Mouse (Mus musculus): ENCODE results near the gene Ankrd61.

The Ankrd61 gene

DNA sequence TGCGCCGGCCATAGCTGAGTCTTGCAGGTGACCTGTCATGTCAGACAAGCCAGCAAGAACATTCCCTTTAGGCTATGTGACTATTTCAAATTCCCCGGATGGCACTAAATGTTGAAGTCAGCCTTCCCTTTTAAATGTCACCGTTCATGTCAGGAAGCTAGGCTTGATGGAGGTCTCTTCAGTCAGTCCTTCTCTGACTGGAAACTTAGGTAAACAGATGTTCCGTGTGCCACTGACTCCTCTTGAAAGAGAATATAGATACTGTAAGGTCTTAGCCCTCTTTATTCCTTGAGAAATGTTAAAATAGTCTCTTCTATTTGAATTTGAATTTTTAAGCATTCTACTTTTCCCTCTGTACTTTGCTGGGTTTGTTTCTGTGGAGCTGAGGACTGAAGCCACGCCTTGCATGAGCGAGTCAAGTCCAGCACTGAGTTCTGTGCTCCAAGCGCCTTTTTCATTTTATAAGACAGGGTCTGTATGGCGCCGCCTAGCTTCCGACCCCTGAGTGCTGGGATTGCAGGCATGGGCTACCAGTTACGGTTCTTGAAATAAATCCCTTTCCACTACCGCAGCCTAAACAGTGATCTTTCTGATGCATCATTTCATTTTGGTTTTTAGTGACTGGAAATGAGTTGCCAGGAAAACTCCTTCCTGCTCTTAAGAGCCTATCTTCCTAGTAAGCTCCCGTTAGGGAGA lies at the start of gene Ankrd61:
TSS of gene Ankrd61 (minus strand) at position 51 of the 696 bp plus-strand sequence.
- DNase-seq (ENCODE audit: low spot score): no peak

DNA sequence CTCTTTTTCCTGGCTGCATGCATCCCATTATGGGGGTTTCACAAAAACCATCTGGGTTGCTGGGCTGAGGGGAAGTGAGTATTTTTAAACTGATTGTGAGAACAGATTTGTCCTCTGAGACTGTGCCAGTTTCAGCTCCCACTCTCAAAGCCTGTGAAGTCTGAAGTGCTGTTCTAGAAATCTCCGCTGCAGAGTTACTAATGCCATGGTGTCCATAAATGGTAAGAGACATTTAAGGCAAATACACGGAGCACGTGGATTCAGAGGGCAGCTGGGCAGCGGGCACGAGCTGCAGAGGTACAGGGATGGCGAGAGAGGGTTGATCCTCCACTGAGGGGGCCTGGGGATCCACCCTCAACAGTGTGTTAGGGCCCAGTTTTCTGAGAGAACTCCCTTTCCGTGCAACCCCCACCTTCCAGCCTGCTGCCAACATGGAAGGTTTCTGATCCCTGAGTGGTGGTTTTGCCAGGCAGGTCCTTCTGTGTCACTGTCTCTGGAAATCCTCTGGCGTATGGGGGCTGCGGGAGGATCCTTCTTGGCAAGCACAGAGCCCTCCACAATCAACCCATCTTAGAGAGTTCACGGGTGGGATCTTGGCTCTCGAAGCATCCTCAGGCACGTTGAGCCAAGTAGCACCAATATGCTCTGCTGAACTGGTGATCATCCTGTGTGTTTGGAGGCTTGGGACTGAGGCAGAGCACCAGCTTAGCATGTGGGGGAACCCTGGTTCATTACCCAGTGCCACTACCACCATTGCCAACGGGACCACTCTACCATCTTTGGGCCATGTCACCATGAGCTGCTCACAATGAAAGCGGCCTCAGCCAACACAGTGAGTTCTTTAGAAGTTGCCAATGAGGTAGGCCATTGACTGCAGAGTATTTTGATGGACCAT lies 46.0 kb upstream of the Ankrd61 start:
- no peak for DNase-seq (ENCODE audit: low spot score)

DNA sequence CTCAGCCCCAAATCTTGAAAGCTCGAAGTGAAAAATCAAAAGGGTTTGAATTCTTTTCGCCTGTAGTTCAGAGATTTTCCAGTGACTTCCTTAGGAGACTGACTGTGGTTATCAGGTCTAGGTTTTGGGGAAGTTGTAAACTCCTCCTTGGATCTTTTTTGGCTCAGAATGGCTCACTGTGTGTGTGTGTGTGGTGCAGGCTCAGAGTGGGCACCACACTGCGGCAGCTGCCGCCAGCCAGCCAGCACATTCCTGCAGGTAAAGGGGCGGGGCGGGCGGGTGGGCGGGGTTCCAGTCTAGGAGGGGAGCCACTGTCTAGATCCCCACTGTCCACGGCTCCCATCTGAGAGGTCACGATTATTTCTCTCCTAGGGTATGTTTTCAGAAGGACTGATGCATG lies 44.1 kb upstream of the Ankrd61 start:
- DNase-seq (ENCODE audit: low spot score): no peak

DNA sequence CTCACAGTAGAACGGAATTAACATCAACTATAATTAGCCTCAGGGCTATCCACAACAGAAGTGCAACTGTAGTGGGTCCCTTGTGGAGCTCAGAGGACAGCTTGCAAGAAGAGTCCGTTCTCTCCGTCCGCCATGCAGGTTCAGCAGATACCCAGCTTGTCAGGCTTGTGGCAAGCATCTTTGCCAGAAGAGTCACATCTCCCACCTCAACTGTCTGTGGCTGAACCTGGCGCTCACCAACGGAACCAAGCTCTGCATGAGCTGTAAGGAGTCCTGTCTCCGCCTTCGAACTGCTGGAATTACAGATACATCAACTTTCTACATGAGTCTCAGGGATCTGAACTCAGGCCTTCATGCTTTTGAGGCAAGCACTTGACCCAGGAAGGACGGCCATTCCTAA lies 38.7 kb upstream of the Ankrd61 start:
- no peak for DNase-seq (ENCODE audit: low spot score)

DNA sequence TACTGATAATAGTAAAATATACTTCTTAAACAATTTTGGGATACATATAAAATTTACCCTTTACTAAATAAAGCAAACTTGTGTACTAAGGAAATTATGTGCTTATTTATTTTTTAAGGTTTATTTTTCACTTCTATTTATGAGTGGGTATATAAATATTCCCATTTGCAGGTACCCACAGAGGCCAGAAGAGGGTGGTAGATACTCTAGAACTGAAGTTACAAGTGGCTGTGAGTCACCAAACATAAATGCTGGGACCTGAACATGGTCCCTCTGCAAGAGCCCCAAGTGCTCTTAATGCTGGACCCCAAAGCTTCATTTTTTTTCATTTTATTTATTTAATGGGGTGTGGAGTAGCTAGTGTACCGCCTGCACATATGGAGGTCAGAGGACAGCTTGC lies 36.4 kb upstream of the Ankrd61 start:
- no peak for DNase-seq (ENCODE audit: low spot score)

DNA sequence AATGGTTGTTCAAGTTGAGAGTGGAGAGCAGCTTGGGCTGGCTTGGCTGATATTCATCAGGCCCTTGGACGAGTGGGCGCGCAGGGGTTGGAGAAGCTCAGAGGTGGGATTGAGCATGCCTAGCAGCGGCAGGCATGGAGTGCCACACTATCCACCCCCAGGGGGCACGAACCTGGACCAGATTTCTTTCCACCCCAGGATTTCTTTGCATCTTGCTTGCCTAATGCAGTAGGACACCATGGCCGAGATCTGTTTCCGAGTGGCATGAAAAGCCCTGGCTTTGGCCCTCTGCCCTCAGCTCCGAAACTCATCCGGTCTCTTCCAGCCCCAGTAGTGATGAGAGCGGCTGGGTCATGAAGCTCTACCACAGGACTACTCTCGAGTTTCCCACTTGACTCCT lies 35.9 kb upstream of the Ankrd61 start:
- no peak for DNase-seq (ENCODE audit: low spot score)

DNA sequence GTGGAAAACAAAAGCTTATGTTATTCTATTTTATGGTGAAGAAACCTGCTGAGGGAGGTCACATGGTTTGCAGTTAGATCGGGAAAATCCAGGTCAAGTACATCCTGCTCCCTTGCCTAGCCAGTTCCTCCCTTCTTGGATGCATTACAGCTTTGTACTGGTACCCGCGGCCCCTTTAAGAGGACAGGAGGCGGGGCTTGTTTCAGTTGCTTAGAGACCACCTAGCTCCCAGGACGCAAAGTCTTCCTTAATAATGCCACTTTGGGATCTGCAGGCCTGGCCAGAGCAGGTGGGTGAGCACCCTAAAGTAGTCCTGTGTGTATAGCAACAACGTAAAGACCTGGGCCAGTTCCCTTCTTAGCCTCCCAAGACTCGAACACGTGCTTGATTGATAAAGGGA lies 35.3 kb upstream of the Ankrd61 start, which contains the start of gene Rsph10b:
TSS of gene Rsph10b (plus strand) at position 205 of the 400 bp plus-strand sequence.
- DNase-seq (ENCODE audit: low spot score): peak; percentile 13

DNA sequence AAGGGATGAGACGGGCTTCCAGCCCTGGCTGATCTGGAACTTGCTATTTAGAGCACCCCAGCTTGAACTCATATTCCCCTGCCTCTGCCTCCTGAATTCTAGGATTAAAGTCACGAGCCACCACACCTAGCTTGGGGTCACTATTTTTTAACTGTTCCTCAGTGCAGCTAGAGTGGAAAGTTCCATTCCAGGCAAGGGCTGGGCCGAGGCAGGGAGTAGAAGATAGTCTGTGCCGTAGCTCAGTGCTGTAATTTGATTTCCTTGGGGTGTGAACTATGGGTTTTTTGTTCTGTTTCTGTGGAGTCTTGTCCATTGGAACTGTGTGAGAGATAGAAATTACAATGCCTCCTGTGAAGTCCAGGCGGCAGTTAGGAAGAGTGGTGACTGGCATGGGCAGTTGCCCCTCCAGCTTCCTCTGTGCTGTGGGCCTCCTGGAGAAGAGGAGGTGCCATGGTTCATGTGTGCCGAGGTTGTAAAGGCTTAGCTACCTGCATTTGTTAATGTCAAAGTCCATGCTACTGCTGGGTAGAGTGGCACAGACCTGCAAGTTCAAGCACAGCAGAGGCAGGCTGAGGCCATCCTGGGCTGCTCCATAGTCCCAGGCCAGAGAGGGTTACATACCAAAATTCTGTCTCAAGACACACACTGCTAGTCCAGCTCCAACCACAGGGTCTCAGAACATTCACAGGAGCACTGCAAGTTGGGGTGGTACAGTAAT lies 34.5 kb upstream of the Ankrd61 start:
- DNase-seq (ENCODE audit: low spot score): no peak

DNA sequence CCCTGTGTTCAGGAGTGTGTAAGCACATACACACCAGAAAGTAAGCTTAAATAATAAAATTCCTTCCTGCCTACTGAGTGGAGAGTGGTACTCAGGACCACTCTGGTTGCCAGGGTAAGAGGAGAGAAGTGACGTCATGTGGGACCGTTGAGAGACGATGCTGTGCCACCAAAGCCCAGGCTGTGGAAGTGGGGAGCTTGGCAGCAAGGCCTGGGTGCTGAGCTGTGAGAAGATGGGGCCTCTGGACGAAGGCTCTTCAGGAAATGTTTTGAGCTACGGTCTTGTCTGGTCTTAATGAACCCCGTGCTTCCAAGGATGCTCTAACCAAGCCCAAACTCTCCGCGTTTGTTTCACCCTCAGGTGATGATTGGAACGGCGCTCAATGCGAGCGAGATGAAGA lies 33.2 kb upstream of the Ankrd61 start:
- no peak for DNase-seq (ENCODE audit: low spot score)

DNA sequence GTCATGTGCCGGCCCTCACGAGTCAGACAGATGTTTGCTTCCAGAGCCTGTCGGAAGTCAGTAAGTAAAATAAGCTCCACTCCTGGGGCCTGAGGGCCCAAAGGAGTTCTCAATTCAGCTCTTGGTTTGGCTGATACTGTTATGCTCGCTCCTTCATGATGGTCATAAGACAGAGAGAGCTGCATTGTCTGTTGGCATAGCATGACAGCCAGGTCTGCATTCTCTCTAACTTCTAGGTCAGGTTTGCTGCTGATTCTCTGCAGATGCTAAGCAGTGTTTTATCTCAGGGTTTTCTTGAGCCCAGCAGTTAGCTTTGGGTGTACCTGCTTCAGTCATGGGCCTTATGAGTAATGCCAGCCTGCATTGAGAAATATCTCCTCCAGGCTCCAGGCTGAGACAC lies 31.8 kb upstream of the Ankrd61 start:
- no peak for DNase-seq (ENCODE audit: low spot score)

DNA sequence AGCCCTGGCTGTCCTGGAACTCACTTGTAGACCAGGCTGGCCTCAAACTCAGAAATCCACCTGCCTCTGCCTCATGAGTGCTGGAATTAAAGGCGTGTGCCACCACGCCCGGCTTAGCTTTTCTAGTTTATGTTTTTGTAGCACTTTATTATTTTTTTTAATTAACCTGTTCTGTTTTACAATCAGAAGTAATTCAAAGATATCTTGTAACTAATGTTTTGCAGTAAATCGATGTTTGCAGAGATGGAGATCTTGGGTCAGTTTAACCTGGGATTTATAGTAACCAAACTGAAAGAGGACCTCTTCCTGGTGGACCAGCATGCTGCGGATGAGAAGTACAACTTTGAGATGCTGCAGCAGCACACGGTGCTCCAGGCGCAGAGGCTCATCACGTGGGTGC lies 30.4 kb upstream of the Ankrd61 start, which contains the start of gene Gm42421:
TSS of gene Gm42421 (plus strand) at position 301 of the 400 bp plus-strand sequence.
- no peak for DNase-seq (ENCODE audit: low spot score)

DNA sequence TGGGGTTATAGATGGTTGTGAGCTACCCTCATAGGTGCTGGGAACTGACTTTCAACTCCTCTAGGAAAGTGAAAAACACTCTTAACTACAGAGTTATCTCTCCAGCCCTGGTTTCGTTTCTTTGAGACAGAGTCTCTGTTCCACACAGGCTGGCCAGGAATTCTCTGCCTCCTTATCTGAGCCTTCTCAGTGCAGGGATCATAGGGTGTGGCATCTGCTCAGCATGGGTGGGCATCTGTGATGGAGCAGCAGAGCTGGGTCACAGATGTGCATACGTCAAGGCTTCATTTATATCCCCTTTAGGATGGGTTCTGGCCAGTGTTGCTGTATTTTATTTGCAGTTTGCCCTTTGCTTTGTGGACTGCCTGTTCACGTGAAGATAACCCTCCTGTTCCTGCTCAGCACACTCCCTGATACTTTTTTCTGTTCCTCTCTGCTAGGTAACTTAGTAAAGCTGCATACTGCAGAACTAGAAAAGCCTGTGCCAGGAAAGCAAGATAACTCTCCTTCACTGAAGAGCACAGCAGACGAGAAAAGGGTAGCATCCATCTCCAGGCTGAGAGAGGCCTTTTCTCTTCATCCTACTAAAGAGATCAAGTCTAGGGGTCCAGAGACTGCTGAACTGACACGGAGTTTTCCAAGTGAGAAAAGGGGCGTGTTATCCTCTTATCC lies 27.4 kb upstream of the Ankrd61 start:
- no peak for DNase-seq (ENCODE audit: low spot score)

DNA sequence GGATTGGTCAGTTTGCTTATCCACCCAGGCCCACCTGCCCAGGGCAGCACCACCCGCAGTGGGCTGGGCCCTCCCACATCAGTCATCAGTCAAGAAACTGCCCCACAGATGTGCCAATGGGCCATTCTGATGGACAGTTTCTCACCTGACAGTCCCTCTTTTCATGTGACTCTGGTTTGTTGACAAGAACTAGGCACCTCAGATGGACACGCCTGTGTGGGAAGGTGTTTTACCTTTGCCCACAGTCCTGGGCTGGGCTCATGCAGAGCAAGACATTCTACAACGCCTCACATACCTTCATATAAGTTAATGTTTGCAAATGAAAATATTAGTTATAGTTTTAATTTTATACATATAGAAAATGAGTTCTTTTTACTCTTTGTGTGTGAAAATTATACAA lies 20.6 kb upstream of the Ankrd61 start:
- no peak for DNase-seq (ENCODE audit: low spot score)

DNA sequence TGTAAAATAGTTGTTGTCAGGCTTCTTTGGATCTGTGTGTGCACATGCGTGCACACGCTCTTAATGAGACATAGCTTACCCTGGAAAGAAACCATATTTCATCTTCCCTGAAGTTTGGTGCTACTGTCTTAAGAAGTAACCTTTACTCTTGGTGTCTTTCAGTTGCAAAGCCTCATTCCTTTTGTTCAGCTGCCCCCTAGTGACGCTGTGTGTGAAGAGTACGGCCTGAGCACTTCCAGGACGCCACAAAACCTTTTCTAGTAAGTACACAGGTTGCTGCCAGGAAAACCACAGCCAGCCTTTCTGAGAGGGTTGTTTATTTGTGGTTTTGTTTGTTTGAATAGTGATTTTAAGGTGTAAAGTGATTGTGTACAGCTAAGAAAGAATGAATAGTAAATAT lies 19.9 kb upstream of the Ankrd61 start:
- peak; percentile 26 for DNase-seq (ENCODE audit: low spot score)

DNA sequence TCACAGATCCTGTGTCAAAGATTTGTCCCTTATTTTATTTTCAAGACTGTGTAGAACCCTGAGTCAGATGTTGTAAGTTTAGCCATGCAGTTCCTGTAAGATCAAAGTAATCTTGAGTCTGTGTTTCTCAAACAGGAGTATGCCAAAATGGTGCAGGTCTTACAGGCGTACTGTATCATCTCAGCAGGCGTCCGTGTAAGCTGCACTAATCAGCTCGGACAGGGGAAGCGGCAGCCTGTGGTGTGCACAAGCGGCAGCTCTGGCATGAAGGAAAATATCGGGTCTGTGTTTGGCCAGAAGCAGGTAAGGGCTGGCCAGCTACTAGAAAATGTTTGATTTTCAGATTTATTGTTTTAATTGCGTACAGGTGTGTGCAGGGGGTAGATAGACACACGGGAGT lies 18.7 kb upstream of the Ankrd61 start:
- DNase-seq (ENCODE audit: low spot score): no peak

DNA sequence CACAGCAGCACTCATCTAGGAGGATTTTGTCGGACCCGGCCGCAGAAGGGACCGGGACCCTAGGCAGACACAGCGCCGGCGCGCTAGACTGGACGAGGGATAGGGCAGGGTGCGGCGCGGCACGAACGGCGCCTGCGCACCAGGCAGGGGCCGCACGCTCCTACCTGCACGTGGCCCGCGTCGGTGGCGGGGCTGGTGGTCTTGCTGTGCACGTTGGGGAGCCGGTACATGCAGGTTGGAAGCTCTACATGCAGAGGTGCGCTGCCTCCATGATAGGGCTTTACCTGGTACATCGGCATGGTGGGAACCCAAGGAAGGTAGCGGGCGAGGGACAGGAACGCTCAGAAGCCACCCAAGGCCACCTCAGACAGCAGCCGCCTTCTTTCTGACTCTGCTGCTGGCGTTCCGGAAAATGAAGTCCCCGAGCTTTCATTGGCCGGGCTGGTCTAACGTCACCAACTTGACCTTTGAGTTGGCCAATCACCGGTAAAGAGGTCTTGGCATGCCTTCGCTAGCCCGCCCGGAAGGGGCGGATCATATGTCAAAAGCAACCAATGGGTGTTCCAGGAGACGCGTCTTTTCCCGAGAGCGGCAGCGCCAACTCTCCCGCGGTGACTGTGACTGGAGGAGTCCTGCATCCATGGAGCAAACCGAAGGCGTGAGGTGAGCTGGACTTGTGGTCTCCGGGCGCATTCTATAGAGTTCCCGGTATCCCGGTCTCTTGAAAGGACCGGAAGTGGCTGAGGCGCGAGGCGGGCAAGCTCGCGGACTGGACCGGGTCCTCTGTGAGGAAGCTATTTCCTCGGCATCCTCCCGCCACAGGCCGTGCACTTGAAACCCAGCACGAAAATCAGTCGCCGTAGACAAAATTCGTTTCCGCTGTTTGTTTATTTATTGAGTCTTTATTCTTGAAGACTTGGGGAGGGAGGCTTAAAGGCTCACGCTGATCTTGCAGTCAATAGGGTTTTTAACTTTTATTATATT lies 12.2 kb upstream of the Ankrd61 start, which contains the start of the genes Aimp2 and Pms2:
TSS of gene Aimp2 (minus strand) at position 431 of the 984 bp plus-strand sequence.
TSS of gene Pms2 (plus strand) at position 548 of the 984 bp plus-strand sequence.
- DNase-seq (ENCODE audit: low spot score): peak; percentile 88

DNA sequence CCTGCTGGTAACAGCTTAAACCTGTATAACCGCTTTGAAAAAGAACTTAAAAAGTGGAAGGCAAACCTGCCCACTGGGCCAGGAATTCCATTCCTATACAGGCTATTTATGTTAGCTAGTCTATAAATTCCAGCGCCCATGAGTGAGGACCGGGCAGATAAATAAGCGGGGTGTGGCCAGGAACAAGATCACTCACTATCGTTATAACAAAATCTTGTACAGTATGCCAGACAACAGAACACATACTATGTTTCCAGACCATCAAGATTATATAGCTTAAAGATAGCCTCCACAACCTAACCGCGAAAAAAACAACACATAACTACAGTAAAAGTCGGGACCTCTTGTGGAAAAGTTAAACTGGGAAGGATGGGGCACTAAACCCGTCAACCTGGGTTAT lies 11.4 kb upstream of the Ankrd61 start:
- no peak for DNase-seq (ENCODE audit: low spot score)

DNA sequence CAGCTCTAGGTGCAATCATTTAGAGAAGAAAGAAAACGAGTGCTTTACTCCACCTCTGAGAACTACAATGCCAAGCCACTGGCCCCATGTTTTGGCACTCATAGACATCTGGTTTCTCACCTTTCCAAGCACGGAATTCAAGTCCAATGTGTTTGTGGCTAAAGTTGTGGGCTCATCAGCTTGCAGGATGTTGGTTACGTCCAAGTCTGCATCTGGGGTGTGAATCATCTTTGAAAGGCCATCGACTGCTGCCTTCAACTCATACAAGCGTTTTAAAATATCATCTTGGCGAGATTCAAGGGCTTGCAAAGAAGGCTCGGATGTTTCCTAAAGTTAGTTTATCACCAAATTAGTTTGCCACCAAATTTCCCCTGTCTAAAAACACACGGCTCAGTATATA lies 8.9 kb upstream of the Ankrd61 start:
- DNase-seq (ENCODE audit: low spot score): no peak

DNA sequence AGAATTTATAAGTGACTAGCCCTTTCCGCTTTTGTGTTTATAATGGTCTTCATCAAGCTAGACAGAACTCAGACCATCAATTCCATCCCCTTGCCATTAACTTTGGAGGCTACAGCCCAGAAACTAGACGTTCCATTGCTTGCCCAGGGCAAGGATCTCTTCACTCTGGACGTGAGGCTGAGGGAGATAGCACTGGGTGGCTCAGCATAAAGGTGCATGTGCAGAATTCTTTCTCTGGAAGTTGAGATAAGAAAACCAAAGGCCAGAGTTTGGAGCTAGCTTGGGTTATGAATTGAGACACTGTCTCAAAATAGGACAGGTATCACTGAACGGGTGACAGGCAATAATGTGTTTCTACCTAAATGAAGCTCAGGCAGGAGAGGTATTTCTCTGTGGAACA lies 6.3 kb upstream of the Ankrd61 start:
- no peak for DNase-seq (ENCODE audit: low spot score)

DNA sequence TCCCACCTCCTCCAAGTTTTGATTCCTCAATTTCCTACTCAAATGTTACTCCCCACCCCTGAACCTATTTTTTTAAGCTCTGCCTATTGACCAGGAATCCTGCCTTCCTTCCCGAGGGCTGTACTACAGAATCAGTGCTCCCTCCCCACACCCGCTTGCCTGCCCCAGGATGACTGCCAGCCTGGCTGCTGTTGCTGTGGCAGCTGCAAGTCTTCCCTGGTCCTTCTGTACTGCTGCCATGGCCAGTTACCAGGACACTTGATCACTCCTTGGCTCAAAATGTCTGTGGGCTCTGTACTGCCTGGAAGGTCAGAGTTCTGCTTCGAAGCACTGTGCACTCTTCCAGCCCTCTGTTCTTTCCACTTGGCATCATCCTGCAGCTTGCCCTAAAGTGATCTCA lies 4.6 kb upstream of the Ankrd61 start:
- DNase-seq (ENCODE audit: low spot score): no peak

DNA sequence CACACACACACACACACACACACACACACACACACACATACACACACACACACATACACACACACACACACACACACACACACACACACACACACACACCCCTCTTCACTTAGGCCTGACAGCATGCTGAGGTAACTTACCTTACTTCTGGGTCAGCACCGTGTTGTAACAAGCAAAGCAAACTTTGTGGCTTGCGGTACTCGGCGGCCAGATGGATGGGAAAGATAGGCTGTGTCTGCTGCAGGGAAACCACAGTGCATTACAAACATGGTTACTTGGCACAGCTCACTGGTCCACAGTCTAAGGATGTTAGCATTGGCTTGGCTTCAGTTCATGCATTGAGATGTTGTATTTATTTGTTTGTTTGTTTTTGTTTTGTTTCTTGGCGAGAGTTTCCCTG lies 4.1 kb downstream of the Ankrd61 start:
- DNase-seq (ENCODE audit: low spot score): no peak
